Mouse (Mus musculus): ENCODE measurements around the gene Pik3r6.

The Pik3r6 gene

GRCm38 (mm10) chr11:68570861-68571260, 68.0 kb downstream of the Pik3r6 start:
- no peak for ATAC-seq (ENCODE audit: insufficient number of reproducible peaks, low FRiP score, low TSS enrichment)

DNA sequence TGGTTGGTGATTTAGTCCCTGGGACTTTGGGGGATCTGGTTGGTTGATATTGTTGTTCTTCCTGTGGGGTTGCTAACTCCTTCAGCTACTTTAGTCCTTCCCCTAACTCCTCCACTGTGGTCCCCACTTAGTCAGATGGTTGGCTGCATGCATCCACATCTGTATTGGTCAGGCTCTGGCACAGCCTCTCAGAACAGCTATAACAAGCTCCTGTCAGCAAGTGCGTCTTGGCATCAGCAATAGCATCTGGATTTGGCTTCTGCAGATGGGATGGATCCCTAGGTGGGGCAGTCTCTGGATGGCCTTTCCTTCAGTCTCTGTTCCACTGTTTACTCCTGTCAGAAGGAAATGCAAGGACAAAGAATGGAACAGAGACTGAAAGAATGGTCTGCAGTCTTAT, 74.3 kb downstream of the Pik3r6 start:
- ATAC-seq (ENCODE audit: insufficient number of reproducible peaks, low FRiP score, low TSS enrichment), result no peak

- ATAC-seq (ENCODE audit: insufficient number of reproducible peaks, low FRiP score, low TSS enrichment), result peak; percentile 88
Measured at GRCm38 (mm10) chr11:68579462-68579881, 76.7 kb downstream of the Pik3r6 start.

- no peak for ATAC-seq (ENCODE audit: insufficient number of reproducible peaks, low FRiP score, low TSS enrichment)
Measured at GRCm38 (mm10) chr11:68580566-68580965, 77.7 kb downstream of the Pik3r6 start.

- ATAC-seq (ENCODE audit: insufficient number of reproducible peaks, low FRiP score, low TSS enrichment), result no peak
Measured at GRCm38 (mm10) chr11:68583225-68583624, 80.4 kb downstream of the Pik3r6 start.

DNA sequence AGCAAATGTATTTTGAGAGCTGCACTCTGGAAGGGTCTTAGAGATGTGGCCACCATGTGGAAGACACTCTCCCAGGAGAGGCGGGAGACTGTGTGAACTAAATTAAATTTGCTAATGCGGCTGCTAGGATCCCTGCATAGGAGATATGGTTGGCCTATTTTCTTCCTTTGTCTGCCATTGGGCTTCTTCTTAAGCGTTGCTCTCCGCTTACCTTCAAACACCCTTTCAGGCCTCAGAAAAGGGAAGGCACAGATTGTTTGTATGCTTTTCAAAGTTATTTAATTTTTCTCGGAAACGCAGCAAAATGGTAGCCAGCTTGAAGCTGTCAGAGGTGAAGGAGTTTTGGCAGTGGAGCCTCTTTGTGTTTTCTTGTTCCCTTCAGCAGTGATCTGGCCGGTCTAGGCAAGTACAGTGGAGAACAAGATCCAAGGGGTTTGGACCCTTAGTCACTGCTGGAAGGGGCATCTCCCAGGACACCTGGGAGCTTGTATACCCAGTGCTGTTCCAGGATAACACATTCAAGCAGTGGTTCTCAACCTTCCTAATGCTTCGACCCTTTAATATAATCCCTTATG, 81.2 kb downstream of the Pik3r6 start:
- ATAC-seq (ENCODE audit: insufficient number of reproducible peaks, low FRiP score, low TSS enrichment), result no peak

DNA sequence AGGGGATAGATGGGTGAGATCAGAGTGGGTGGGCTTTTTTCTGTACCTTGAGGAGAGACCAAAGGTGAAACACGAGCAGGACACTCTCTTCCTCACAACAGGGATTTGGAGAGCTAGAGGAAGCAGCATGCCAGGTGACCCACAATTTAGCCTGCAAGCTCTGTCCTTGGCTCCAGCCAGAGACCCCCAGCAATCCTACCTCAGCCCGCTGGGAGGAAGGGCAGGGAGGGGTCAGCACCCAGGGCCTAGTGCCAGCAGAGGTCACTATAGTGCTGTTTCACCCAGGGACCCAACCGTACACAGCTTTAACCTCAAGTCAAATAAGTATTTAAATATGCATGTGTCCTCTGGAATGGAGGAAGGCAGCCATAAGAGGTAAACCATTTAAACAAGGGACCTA, 83.1 kb downstream of the Pik3r6 start:
- ATAC-seq (ENCODE audit: insufficient number of reproducible peaks, low FRiP score, low TSS enrichment), result no peak

DNA sequence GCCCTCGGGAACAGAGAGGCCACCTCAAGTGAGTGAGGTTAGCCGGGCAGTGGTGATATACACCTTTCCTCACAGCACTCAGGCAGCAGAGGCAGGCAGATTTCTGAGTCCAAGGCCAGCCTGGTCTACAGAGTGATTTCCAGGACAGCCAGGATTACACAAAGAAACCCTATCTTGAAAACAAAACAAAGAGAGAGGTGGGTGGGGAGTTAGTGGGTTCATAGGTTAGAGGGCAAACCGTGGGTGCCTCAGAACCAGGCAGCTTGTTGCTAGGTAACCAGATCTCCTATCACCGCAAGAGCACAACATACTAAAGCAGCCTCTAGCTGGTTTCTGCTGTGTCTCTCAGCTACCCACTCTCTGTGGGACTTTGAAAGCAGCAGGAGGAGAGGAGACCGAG, 83.9 kb downstream of the Pik3r6 start, which contains the start of gene Ccdc42:
TSS of gene Ccdc42 (plus strand) at position 301 of the 400 bp plus-strand sequence.
- no peak for ATAC-seq (ENCODE audit: insufficient number of reproducible peaks, low FRiP score, low TSS enrichment)

GRCm38 (mm10) chr11:68589055-68589809, 86.4 kb downstream of the Pik3r6 start:
- ATAC-seq (ENCODE audit: insufficient number of reproducible peaks, low FRiP score, low TSS enrichment), result peak; percentile 58; the same call in 1 of the 2 replicates

DNA sequence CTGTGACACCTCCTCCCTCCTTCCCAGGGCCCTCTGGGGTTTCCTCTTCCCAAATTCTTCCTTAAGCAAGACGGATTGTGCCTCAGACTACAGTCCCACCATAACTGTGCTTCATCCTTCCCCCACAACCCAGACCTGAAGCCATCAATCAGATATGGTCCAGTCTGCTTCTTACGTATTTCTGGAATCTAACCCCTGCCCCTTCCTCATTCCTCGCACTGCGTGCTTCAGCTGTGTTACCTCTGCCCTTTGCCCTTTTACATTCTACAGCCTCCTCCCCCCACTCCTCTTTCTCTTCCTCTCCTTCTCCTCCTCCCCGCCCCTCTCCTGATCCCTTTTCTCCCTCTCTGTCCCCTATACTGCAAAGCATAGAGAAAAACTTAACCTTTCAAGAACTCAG, 88.9 kb downstream of the Pik3r6 start:
- ATAC-seq (ENCODE audit: insufficient number of reproducible peaks, low FRiP score, low TSS enrichment), result no peak

DNA sequence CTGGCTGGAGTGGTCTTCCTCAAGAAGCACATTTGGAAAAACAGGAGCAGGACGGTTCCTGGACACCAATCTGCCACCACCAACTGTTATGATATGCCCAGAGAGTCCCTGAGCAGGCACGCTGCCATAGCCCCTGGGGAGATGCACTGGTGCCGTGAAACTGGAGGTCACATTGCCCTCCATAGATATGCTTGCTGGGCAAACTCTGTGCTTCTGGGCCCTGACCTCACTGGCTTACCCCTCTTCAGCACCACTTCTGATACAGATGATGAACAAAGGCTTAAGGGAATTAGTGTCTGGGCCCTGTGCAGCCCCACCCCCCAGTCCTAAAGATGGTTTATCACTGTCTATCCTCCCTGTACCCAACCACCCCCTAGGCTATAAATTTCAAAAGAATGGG, 90.4 kb downstream of the Pik3r6 start:
- no peak for ATAC-seq (ENCODE audit: insufficient number of reproducible peaks, low FRiP score, low TSS enrichment)

GRCm38 (mm10) chr11:68597912-68598311, 95.1 kb downstream of the Pik3r6 start:
- no peak for ATAC-seq (ENCODE audit: insufficient number of reproducible peaks, low FRiP score, low TSS enrichment)

DNA sequence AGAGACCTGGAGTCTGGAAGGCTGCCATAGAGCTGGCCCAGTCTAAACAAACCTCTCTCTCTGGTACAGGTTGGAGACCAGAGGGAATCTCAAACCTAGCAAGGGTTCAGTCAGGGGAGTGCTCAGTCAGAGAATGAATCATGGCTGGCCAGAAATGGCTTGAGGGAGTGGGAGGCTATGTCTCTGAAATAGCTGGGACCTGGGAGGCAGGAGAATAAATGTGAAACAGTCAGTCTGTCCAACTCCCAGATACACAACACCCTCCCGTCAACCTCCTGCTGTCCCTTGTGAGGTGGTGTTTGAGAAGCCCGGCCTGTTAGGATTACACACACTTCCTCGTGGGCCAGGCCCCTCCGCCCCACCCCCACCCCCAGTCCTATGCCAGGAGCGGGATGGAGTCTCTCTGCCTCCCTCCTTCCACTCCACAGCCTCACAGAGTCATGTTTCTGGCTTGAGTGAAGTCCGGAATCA, 97.8 kb downstream of the Pik3r6 start:
- ATAC-seq (ENCODE audit: insufficient number of reproducible peaks, low FRiP score, low TSS enrichment), result no peak

GRCm38 (mm10) chr11:68601486-68601991, 98.7 kb downstream of the Pik3r6 start:
- ATAC-seq (ENCODE audit: insufficient number of reproducible peaks, low FRiP score, low TSS enrichment), result no peak
